Mouse (Mus musculus): ENCODE measurements around the gene Lin28a.

DNA sequence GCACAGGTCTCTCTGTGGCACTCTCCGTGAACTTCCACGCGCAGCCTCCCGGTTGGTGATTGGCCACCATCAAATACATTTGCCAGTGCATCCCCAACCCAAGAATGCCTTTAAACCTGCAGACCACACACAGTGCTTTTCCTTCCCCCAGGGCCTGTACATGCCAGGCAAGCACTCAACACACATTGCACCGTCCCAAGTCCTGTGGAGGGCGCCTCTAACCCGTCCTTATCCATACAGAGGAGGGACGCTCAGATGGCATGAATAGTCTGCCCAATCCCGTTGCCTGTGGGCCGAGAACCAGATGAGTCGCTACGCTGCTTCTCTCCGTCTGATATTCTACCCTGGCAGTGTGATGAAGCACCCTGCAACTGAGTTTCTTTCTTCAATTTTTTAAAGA, 35.7 kb downstream of the Lin28a start:
- TF ChIP-seq CTCF (IDR thresholded peaks at IDR 0.05; ENCODE audit: borderline replicate concordance, extremely low read depth, insufficient read depth, insufficient read length) (no peak), POLR2A (IDR thresholded peaks at IDR 0.05; ENCODE audit: borderline replicate concordance, extremely low read depth, insufficient read depth, insufficient read length, poor library complexity, severe bottlenecking) (no peak)

Data from brain, embryonic 14.5 days (tissue).